Mouse (Mus musculus): Measurements from ENCODE around the gene Rxfp4. TPM values are rescaled to one million over a fixed set of nuclear protein-coding genes. Genes with fewer than 3 reads are reported as not detected.
"Not testable (repeated sequence)": the region's sequence is repeated elsewhere in the genome, so short reads cannot be mapped to it uniquely, and the experiment has no call there.

Rxfp4 gene
- polyA plus RNA-seq, 1 experiment, result not detected

DNA sequence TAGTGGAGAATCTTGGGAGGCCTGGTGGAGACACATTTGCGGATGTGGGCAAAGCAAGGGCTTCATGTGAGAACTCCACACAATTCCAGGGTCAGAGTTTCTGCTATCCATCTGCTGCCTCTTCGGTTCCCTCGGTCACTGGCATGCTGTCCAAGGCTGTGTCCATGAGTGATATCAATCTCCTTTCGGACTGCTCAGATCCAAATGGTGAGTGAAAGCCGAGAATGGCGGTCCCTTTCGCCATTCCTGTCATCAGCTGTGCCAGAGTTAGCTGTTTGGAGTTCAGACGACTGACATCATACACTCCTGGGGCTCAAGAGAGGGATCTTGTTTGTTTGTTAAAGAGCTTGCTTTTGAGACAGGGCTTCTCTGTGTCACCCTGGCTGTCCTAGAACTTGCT lies 38.5 kb downstream of the Rxfp4 start:
- no peak for TF ChIP-seq GATA1 (IDR thresholded peaks at IDR 0.05; ENCODE audit: low read length)

- no peak for TF ChIP-seq GATA1 (IDR thresholded peaks at IDR 0.05; ENCODE audit: low read length)
Observed at GRCm38 (mm10) chr3:88609066-88609465, 43.9 kb downstream of the Rxfp4 start.

GRCm38 (mm10) chr3:88607758-88608138 lies 45.2 kb downstream of the Rxfp4 start:
- TF ChIP-seq GATA1 (IDR thresholded peaks at IDR 0.05; ENCODE audit: low read length), result no peak

- no peak for TF ChIP-seq GATA1 (IDR thresholded peaks at IDR 0.05; ENCODE audit: low read length)
Observed at GRCm38 (mm10) chr3:88607065-88607757, 45.7 kb downstream of the Rxfp4 start.

DNA sequence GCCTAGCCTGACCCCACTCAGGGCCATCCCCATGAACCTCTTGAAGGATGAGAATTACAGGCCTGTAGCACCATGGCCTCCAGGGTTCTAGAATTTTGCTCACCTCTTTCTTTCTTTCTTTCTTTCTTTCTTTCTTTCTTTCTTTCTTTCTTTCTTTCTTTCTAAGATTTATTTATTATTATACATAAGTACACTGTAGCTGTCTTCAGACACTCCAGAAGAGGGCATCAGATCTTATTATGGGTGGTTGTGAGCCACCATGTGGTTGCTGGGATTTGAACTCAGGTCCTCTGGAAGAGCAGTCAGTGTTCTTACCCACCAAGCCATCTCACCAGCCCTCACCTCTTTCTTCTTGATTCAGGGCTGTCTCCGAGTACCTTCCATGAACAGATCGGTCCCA lies 47.3 kb downstream of the Rxfp4 start, which contains the start of gene Arhgef2:
TSS of gene Arhgef2 (plus strand) at position 301 of the 400 bp plus-strand sequence.
- TF ChIP-seq GATA1 (IDR thresholded peaks at IDR 0.05; ENCODE audit: low read length), result not testable (repeated sequence)

GRCm38 (mm10) chr3:88604863-88605262 lies 48.1 kb downstream of the Rxfp4 start:
- no peak for TF ChIP-seq GATA1 (IDR thresholded peaks at IDR 0.05; ENCODE audit: low read length)

GRCm38 (mm10) chr3:88603714-88604161 lies 49.2 kb downstream of the Rxfp4 start:
- no peak for TF ChIP-seq GATA1 (IDR thresholded peaks at IDR 0.05; ENCODE audit: low read length)

DNA sequence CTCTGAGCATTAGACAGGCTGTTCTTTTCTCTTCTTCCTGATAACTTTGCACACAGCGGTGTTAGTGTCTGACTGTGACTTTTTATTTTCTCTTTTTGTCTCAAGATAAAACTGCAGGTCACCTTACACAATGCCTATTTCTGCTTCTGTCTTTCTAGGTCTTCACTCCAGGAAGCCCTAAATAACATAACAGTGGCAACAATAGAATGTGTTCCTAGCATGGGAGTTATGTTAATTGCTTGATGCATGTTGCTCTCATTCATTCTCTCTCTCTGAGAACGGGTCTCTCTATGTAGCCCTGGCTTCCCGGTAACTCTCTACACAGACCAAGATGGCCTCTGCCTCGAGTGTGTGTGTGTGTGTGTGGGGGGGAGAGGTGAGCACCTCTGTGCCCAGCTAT lies 50.5 kb downstream of the Rxfp4 start:
- TF ChIP-seq GATA1 (IDR thresholded peaks at IDR 0.05; ENCODE audit: low read length), result no peak

Other genes starting within 250 kb of the Rxfp4 start
- gene Pmf1, start 242.8 kb downstream of the Rxfp4 start, polyA plus RNA-seq (2012), result 275 and 327 TPM in 2 replicates
- gene Slc25a44, start 228.0 kb downstream of the Rxfp4 start, polyA plus RNA-seq (2012), result 8.1 and 17.5 TPM in 2 replicates
- gene Sema4a, start 192.0 kb downstream of the Rxfp4 start, polyA plus RNA-seq (2012), result 5.2 and 7.4 TPM in 2 replicates
- 352 and 421 TPM in 2 replicates for gene Lmna, start 143.2 kb downstream of the Rxfp4 start, polyA plus RNA-seq (2012)
- gene Mex3a, start 120.7 kb downstream of the Rxfp4 start, polyA plus RNA-seq (2012), result 9.2 and 9.9 TPM in 2 replicates
- 0.16 and 0.41 TPM in 2 replicates for gene Rab25, start 104.8 kb downstream of the Rxfp4 start, polyA plus RNA-seq (2012)
- gene Lamtor2, start 100.1 kb downstream of the Rxfp4 start, polyA plus RNA-seq (2012), result 123 and 166 TPM in 2 replicates
- gene Ubqln4, start 99.4 kb downstream of the Rxfp4 start, polyA plus RNA-seq (2012), result 94.4 and 111 TPM in 2 replicates
- 79.2 and 381 TPM in 2 replicates for gene Ssr2, start 77.3 kb downstream of the Rxfp4 start, polyA plus RNA-seq (2012)
- gene Arhgef2, start 47.2 kb downstream of the Rxfp4 start, polyA plus RNA-seq (2012), result 188 and 221 TPM in 2 replicates
- 19.0 and 21.7 TPM in 2 replicates for gene Khdc4, start 32.7 kb upstream of the Rxfp4 start, polyA plus RNA-seq (2012)
- gene Rit1, start 63.7 kb upstream of the Rxfp4 start, polyA plus RNA-seq (2012), result 15.4 and 30.2 TPM in 2 replicates
- gene Syt11, start 122.0 kb upstream of the Rxfp4 start, polyA plus RNA-seq (2012), result 0.16 and 0.17 TPM in 2 replicates
- 13.0 and 17.2 TPM in 2 replicates for gene Gon4l, start 182.1 kb upstream of the Rxfp4 start, polyA plus RNA-seq (2012)

Measured in G1E-ER4 (cell line).